Mouse (Mus musculus) urinary bladder, postnatal 4 days (tissue): ENCODE results near the gene Plekhg3.

Experiments used
- DNase-seq, 2 experiments: peaks; one replicate each; pipeline ENCODE4 v3.0.0; 2021 to 2022; ENCODE audit warnings: low spot score in 2 of 2

Plekhg3 gene

DNA sequence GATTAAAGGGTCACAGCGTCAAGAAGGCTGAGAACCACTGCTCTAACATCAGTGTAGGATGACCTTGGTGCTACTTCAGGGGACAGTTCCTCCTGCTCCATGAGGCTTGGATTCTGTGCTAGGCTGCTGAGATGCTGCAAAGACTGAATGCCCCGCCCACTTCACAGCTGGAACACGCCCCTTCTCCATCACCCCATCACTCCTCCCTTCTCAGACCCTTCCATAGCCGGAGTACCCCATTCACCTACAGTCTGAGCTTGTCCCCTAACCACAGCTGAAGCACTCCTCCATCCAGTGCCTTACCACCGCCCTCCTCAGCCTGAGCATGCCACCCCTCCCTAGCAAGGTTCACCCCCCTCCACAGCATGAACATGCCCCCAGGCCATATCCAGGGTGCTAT, 89.2 kb downstream of the Plekhg3 start:
- DNase-seq: no peak

DNA sequence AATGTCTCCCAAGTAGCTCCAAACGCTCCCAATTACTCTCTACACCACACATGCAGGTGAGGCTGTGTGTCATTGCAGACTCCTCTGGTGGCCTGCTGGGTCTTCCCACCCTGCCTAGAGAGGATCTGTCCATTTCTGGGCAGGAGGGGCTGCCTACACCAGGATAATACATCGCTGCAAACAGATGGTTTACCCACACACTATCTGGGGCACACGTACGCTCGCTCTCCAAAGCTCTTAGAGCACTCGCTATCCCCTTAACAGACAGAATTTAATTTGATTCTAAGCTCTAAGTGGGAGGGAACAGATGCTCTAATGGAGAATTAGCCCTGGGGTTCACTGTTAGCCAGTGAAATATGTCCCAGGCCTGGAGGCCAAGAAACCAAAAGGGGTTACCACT, 92.7 kb downstream of the Plekhg3 start:
- DNase-seq: no peak
